Mouse (Mus musculus): ENCODE data around the gene Cdyl2. TPM values are rescaled to one million over a fixed set of nuclear protein-coding genes. Genes with fewer than 3 reads are reported as not detected.

Cdyl2 gene
- total RNA-seq (2012; rRNA removed) (not detected in 2 replicates), polyA plus RNA-seq (2012; ENCODE audit: insufficient read depth in 1 of 2, insufficient read length in 2 of 2, low read depth in 1 of 2, low replicate concordance in 2 of 2, missing spikeins in 1 of 2) (not detected)

GRCm38 (mm10) chr8:116732684-116733647 lies at the start of gene Cdyl2:
Gene Cdyl2 (minus strand): TSS chr8:116732991.
- H3K36me3 ChIP-seq (ENCODE audit: control insufficient read depth in 1 of 2, insufficient read depth in 2 of 2, low read length in 2 of 2), result no peaks in the 10 kb centered on the region
- H3K4me1 ChIP-seq (ENCODE audit: control insufficient read depth in 1 of 2, insufficient read depth in 2 of 2, low read length in 2 of 2), result no peaks in the 10 kb centered on the region
- H3K79me2 ChIP-seq (ENCODE audit: control insufficient read depth, insufficient read depth, low read length, poor library complexity), result no peaks in the 10 kb centered on the region
- no peak for TF ChIP-seq MYB (IDR thresholded peaks at IDR 0.05; ENCODE audit: low read depth, low read length)
- no peak for TF ChIP-seq TCF12 (IDR thresholded peaks at IDR 0.05; ENCODE audit: low read depth, low read length)
- TF ChIP-seq MYC (IDR thresholded peaks at IDR 0.05; ENCODE audit: low read depth, low read length), result no peak
- no peak for TF ChIP-seq TAL1 (IDR thresholded peaks at IDR 0.05; ENCODE audit: low read length)
- TF ChIP-seq E2F4 (IDR thresholded peaks at IDR 0.05; ENCODE audit: borderline replicate concordance, low read depth, low read length), result no peak
- no peak for TF ChIP-seq ELF1 (IDR thresholded peaks at IDR 0.05; ENCODE audit: low read depth, low read length)
- no peak for TF ChIP-seq HCFC1 (IDR thresholded peaks at IDR 0.05; ENCODE audit: low read depth, low read length)
- no peak for TF ChIP-seq USF1 (IDR thresholded peaks at IDR 0.05; ENCODE audit: low read depth, low read length)
- no peak for TF ChIP-seq POLR2A (IDR thresholded peaks at IDR 0.05; ENCODE audit: control insufficient read depth in 1 of 2, insufficient read depth in 1 of 2, low read depth in 1 of 2, low read length in 2 of 2, poor library complexity in 1 of 2)
- no peak for TF ChIP-seq POLR2AphosphoS5 (IDR thresholded peaks at IDR 0.05; ENCODE audit: borderline replicate concordance, low read depth, low read length)
- no peak for TF ChIP-seq NELFE (IDR thresholded peaks at IDR 0.05; ENCODE audit: low read depth, low read length)
- TF ChIP-seq MAX (IDR thresholded peaks at IDR 0.05; ENCODE audit: low read length), result no peak
- no peak for TF ChIP-seq ZKSCAN1 (IDR thresholded peaks at IDR 0.05; ENCODE audit: low read depth, low read length)
- no peak for TF ChIP-seq USF2 (IDR thresholded peaks at IDR 0.05; ENCODE audit: borderline replicate concordance in 1 of 2, insufficient read depth in 1 of 2, low read depth in 1 of 2, low read length in 2 of 2)
- no peak for TF ChIP-seq MXI1 (IDR thresholded peaks at IDR 0.05; ENCODE audit: low read depth, low read length)
- TF ChIP-seq GABPA (IDR thresholded peaks at IDR 0.05; ENCODE audit: low read depth, low read length), result no peak
- no peak for TF ChIP-seq ZMIZ1 (IDR thresholded peaks at IDR 0.05; ENCODE audit: low read depth, low read length)
- no peak for TF ChIP-seq ETS1 (IDR thresholded peaks at IDR 0.05; ENCODE audit: low read depth, low read length)
- no peak within 1 kb of the TSS for H3K9ac ChIP-seq (ENCODE audit: control insufficient read depth, low read depth, low read length, poor library complexity, severe bottlenecking)
- no peak for DNase-seq (ENCODE audit: low read depth, low spot score)
- H3K27me3 ChIP-seq (ENCODE audit: control insufficient read depth in 1 of 2, insufficient read depth in 2 of 2, low read length in 2 of 2), result no peaks in the 10 kb centered on the region; a peak in 1 of 4 replicates
- H3K4me3 ChIP-seq (ENCODE audit: control insufficient read depth in 1 of 2, insufficient read depth in 1 of 2, low read depth in 2 of 2, low read length in 2 of 2), result no peak within 1 kb of the TSS
- H3K27ac ChIP-seq (ENCODE audit: control insufficient read depth, low read depth, low read length), result no peak within 1 kb of the TSS
- H3K9me3 ChIP-seq (replicated peaks; ENCODE audit: insufficient read depth, low read length), result no peaks in the 10 kb centered on the region

GRCm38 (mm10) chr8:116780594-116780993 lies 47.8 kb upstream of the Cdyl2 start:
- H3K27me3 ChIP-seq (ENCODE audit: control insufficient read depth in 1 of 2, insufficient read depth in 2 of 2, low read length in 2 of 2), result no peaks in the 10 kb centered on the region
- DNase-seq (ENCODE audit: low read depth, low spot score), result no peak
- no peaks in the 10 kb centered on the region for H3K36me3 ChIP-seq (ENCODE audit: control insufficient read depth in 1 of 2, insufficient read depth in 2 of 2, low read length in 2 of 2)
- TF ChIP-seq MYB (IDR thresholded peaks at IDR 0.05; ENCODE audit: low read depth, low read length) (no peak), TAL1 (IDR thresholded peaks at IDR 0.05; ENCODE audit: low read length) (no peak), HCFC1 (IDR thresholded peaks at IDR 0.05; ENCODE audit: low read depth, low read length) (no peak), ETS1 (IDR thresholded peaks at IDR 0.05; ENCODE audit: low read depth, low read length) (no peak), UBTF (IDR thresholded peaks at IDR 0.05; ENCODE audit: borderline replicate concordance, insufficient read depth, low read depth, low read length) (no peak), MYC (IDR thresholded peaks at IDR 0.05; ENCODE audit: low read depth, low read length) (no peak), ZC3H11A (IDR thresholded peaks at IDR 0.05; ENCODE audit: low read depth, low read length) (no peak), NRF1 (IDR thresholded peaks at IDR 0.05; ENCODE audit: insufficient read depth, low read depth, low read length, poor library complexity, severe bottlenecking) (no peak), JUND (IDR thresholded peaks at IDR 0.05; ENCODE audit: low read depth, low read length) (no peak), SIN3A (IDR thresholded peaks at IDR 0.05; ENCODE audit: low read length) (no peak), GABPA (IDR thresholded peaks at IDR 0.05; ENCODE audit: low read depth, low read length) (no peak), POLR2AphosphoS5 (IDR thresholded peaks at IDR 0.05; ENCODE audit: borderline replicate concordance, low read depth, low read length) (no peak), MEF2A (IDR thresholded peaks at IDR 0.05; ENCODE audit: extremely low read depth, insufficient replicate concordance, low read depth, low read length, poor library complexity, severe bottlenecking) (no peak), E2F4 (IDR thresholded peaks at IDR 0.05; ENCODE audit: borderline replicate concordance, low read depth, low read length) (no peak), SMC3 (IDR thresholded peaks at IDR 0.05; ENCODE audit: low read depth, low read length) (no peak), MAFK (IDR thresholded peaks at IDR 0.05; ENCODE audit: borderline replicate concordance, low read depth, low read length) (no peak), TBP (IDR thresholded peaks at IDR 0.05; ENCODE audit: low read depth, low read length) (no peak)
- no peak overlapping the region for H3K4me3 ChIP-seq (ENCODE audit: control insufficient read depth in 1 of 2, insufficient read depth in 1 of 2, low read depth in 2 of 2, low read length in 2 of 2)
- no peaks in the 10 kb centered on the region for H3K9me3 ChIP-seq (replicated peaks; ENCODE audit: insufficient read depth, low read length)
- no peaks in the 10 kb centered on the region for H3K79me2 ChIP-seq (ENCODE audit: control insufficient read depth, insufficient read depth, low read length, poor library complexity)
- H3K27ac ChIP-seq (ENCODE audit: control insufficient read depth, low read depth, low read length), result no peak overlapping the region
- no peaks in the 10 kb centered on the region for H3K4me1 ChIP-seq (ENCODE audit: control insufficient read depth in 1 of 2, insufficient read depth in 2 of 2, low read length in 2 of 2)
- no peak overlapping the region for H3K9ac ChIP-seq (ENCODE audit: control insufficient read depth, low read depth, low read length, poor library complexity, severe bottlenecking)

Data from MEL (cell line).